Mouse (Mus musculus) myocyte (in vitro differentiated cells): Measurements from ENCODE around the gene Tomm7. TPM values are rescaled to one million over a fixed set of nuclear protein-coding genes. Genes with fewer than 3 reads are reported as not detected.

Source experiments
- H3K27me3 ChIP-seq: one replicate; pipeline ENCODE4 v1.6.1; 2011; ENCODE audit not compliant: control insufficient read depth, insufficient read depth, insufficient read length
- H3K36me3 ChIP-seq: one replicate; pipeline ENCODE4 v1.6.1; 2011; ENCODE audit not compliant: control insufficient read depth, insufficient read depth
- H3K4me2 ChIP-seq: one replicate; pipeline ENCODE4 v1.6.1; 2011; ENCODE audit warnings: low read depth, control low read depth
- H3K4me3 ChIP-seq: one replicate; pipeline ENCODE4 v1.5.1; 2011; ENCODE audit warnings: mild to moderate bottlenecking, control low read depth, moderate library complexity
- H3K79me2 ChIP-seq: one replicate; pipeline ENCODE4 v1.6.1; 2011; ENCODE audit not compliant: control insufficient read depth, insufficient read depth
- H3ac ChIP-seq: one replicate; pipeline ENCODE4 v1.6.1; 2011; ENCODE audit not compliant: control insufficient read depth, insufficient read length
- CEBPB ChIP-seq: IDR thresholded peaks from 2 replicates; pipeline ENCODE4 v1.6.1; 2011; ENCODE audit warnings: mild to moderate bottlenecking, moderate library complexity; ENCODE audit not compliant: poor library complexity, insufficient read depth, severe bottlenecking
- E2F4 ChIP-seq: IDR thresholded peaks from one replicate; pipeline ENCODE4 v1.6.1; 2011; ENCODE audit warnings: mild to moderate bottlenecking, control low read depth, moderate library complexity; ENCODE audit not compliant: insufficient read depth
- MAX ChIP-seq: IDR thresholded peaks from one replicate; pipeline ENCODE4 v1.6.1; 2011; ENCODE audit warnings: low read depth, mild to moderate bottlenecking, control low read depth
- MYOD1 ChIP-seq, 3 experiments: IDR thresholded peaks; one replicate each; pipeline ENCODE4 v1.6.1; 2011; ENCODE audit warnings: control low read depth in 2 of 3, low read depth in 2 of 3, mild to moderate bottlenecking in 2 of 3, moderate library complexity in 1 of 3; ENCODE audit not compliant: insufficient read length in 2 of 3, control insufficient read depth in 1 of 3
- MYOG ChIP-seq, 3 experiments: IDR thresholded peaks; one replicate each; pipeline ENCODE4 v1.6.1; 2011; ENCODE audit warnings: control low read depth in 2 of 3, low read depth in 2 of 3, mild to moderate bottlenecking in 2 of 3; ENCODE audit not compliant: insufficient read length in 2 of 3, control insufficient read depth in 1 of 3, insufficient read depth in 1 of 3
- POLR2A ChIP-seq: IDR thresholded peaks from one replicate; pipeline ENCODE4 v1.6.1; 2011; ENCODE audit warnings: low read depth, mild to moderate bottlenecking, control low read depth, moderate library complexity; ENCODE audit not compliant: insufficient read length
- POLR2AphosphoS2 ChIP-seq: IDR thresholded peaks from one replicate; pipeline ENCODE4 v1.6.1; 2011; ENCODE audit warnings: low read depth, control low read depth; ENCODE audit not compliant: insufficient read length
- REST ChIP-seq: IDR thresholded peaks from one replicate; pipeline ENCODE4 v1.6.1; 2011; ENCODE audit warnings: mild to moderate bottlenecking, control low read depth, moderate library complexity; ENCODE audit not compliant: insufficient read depth, insufficient read length
- SRF ChIP-seq: IDR thresholded peaks from one replicate; pipeline ENCODE4 v1.6.1; 2011; ENCODE audit warnings: low read depth; ENCODE audit not compliant: control insufficient read depth, insufficient read length
- TCF12 ChIP-seq: IDR thresholded peaks from one replicate; pipeline ENCODE4 v1.6.1; 2011; ENCODE audit warnings: mild to moderate bottlenecking, control low read depth; ENCODE audit not compliant: poor library complexity, insufficient read depth, severe bottlenecking
- TCF3 ChIP-seq: IDR thresholded peaks from one replicate; pipeline ENCODE4 v1.6.1; 2011; ENCODE audit warnings: low read depth, control low read depth; ENCODE audit not compliant: insufficient read length
- USF1 ChIP-seq: IDR thresholded peaks from one replicate; pipeline ENCODE4 v1.6.1; 2011; ENCODE audit warnings: low read depth, mild to moderate bottlenecking, control low read depth, moderate library complexity
- polyA plus RNA-seq: library from polyadenylated mRNA; unstranded; fragments of >200 nt; fragmentation: generic; extraction: Trizol; gene quantifications from one replicate; pipeline ENCODE4 v1.2.1, GENCODE M21; 2012; ENCODE audit warnings: missing spikeins

Gene Tomm7
- polyA plus RNA-seq, result 111 TPM

GRCm38 (mm10) chr5:23843674-23844530 lies at the start of gene Tomm7:
TSS of gene Tomm7 (minus strand) at chr5:23844161.
- Histone ChIP-seq H3K27me3 (no peaks in the 10 kb centered on the region), H3ac (no peak within 1 kb of the TSS), H3K79me2 (peaks cover 16% of the 10 kb centered on the region), H3K4me3 (peak within 1 kb of the TSS; percentile 89), H3K4me2 (peak within 1 kb of the TSS; percentile 94), H3K36me3 (peaks cover 13% of the 10 kb centered on the region)
- TF ChIP-seq POLR2AphosphoS2 (peak; percentile 77), POLR2A (peak; percentile 80), SRF (no peak), CEBPB (no peak)

GRCm38 (mm10) chr5:23893156-23893863 lies 49.3 kb upstream of the Tomm7 start:
- Histone ChIP-seq H3K4me3 (no peak overlapping the region), H3K79me2 (no peaks in the 10 kb centered on the region)
- TF ChIP-seq POLR2A, result no peak
- TF ChIP-seq SRF, result no peak
- TF ChIP-seq E2F4, result no peak

GRCm38 (mm10) chr5:23890734-23891133 lies 46.8 kb upstream of the Tomm7 start:
- Histone ChIP-seq H3K4me2 (no peak overlapping the region), H3K79me2 (no peaks in the 10 kb centered on the region), H3ac (no peak overlapping the region), H3K27me3 (no peaks in the 10 kb centered on the region), H3K36me3 (no peaks in the 10 kb centered on the region), H3K4me3 (no peak overlapping the region)
- TF ChIP-seq POLR2A (no peak), USF1 (no peak), POLR2AphosphoS2 (no peak), E2F4 (no peak)

More at GRCm38 (mm10) chr5:23893156-23893863, 49.3 kb upstream of the Tomm7 start:
- Histone ChIP-seq H3K27me3 (no peaks in the 10 kb centered on the region), H3K36me3 (no peaks in the 10 kb centered on the region), H3K4me2 (no peak overlapping the region), H3ac (no peak overlapping the region)

- H3K4me2 ChIP-seq, result no peak overlapping the region
- H3K79me2 ChIP-seq, result no peaks in the 10 kb centered on the region
- H3K36me3 ChIP-seq, result no peaks in the 10 kb centered on the region
- H3ac ChIP-seq, result no peak overlapping the region
- no peak for TF ChIP-seq REST
- no peak for TF ChIP-seq CEBPB
- TF ChIP-seq MAX, result no peak
- no peak for TF ChIP-seq TCF12
- no peak for TF ChIP-seq E2F4
- no peak for TF ChIP-seq MYOD1 (IDR thresholded peaks at IDR 0.05; ENCODE audit: control insufficient read depth in 1 of 3, insufficient read length in 2 of 3, low read depth in 2 of 3)
- no peak for TF ChIP-seq SRF
- no peak for TF ChIP-seq MYOG (IDR thresholded peaks at IDR 0.05; ENCODE audit: control insufficient read depth in 1 of 3, insufficient read depth in 1 of 3, insufficient read length in 2 of 3, low read depth in 2 of 3)
- TF ChIP-seq USF1, result no peak
- no peak for TF ChIP-seq POLR2AphosphoS2
- TF ChIP-seq POLR2A, result no peak
- no peak for TF ChIP-seq TCF3
- no peaks in the 10 kb centered on the region for H3K27me3 ChIP-seq
- H3K4me3 ChIP-seq, result no peak overlapping the region
These were observed 45.5 kb upstream of the Tomm7 start for GRCm38 (mm10) chr5:23889461-23889860.

GRCm38 (mm10) chr5:23887111-23887510 lies 43.1 kb upstream of the Tomm7 start:
- Histone ChIP-seq H3K4me2 (peak overlapping the region; percentile 57), H3K27me3 (no peaks in the 10 kb centered on the region), H3K36me3 (no peaks in the 10 kb centered on the region), H3ac (no peak overlapping the region), H3K4me3 (no peak overlapping the region), H3K79me2 (no peaks in the 10 kb centered on the region)
- no peak for TF ChIP-seq CEBPB
- no peak for TF ChIP-seq E2F4
- no peak for TF ChIP-seq MYOG (IDR thresholded peaks at IDR 0.05; ENCODE audit: control insufficient read depth in 1 of 3, insufficient read depth in 1 of 3, insufficient read length in 2 of 3, low read depth in 2 of 3)
- no peak for TF ChIP-seq TCF12
- TF ChIP-seq MAX, result no peak
- TF ChIP-seq SRF, result no peak
- TF ChIP-seq USF1, result no peak
